Mouse (Mus musculus): ENCODE measurements around the gene Dnajc11. TPM values are rescaled to one million over a fixed set of nuclear protein-coding genes. Genes with fewer than 3 reads are reported as not detected.

Gene Dnajc11
- polyA plus RNA-seq, 1 experiment from 2014 or later, result 73.2 TPM

DNA sequence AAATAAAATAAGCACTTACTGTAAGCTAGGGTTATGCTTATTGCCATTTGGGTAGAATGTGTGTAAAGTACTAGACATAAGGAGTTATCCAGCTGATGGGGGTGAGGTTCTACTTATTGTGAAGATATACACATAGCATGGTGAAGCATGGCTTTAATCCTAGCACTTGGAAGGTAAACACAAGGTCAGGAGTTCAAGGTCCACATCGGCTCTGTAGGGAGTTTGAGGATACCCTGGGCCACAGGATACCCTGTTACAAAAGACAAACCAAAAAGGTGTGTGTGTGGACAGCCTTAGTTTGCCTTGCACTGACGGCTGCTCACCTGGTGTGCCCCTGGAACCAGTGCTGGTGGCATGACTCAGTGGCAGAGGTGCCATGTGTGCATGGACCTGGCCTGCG, 4.6 kb downstream of the Dnajc11 start:
- Histone ChIP-seq H3K9ac (no peak overlapping the region), H3K36me3 (no peaks in the 10 kb centered on the region), H3K4me3 (replicated peaks) (no peak overlapping the region), H3K9me3 (no peaks in the 10 kb centered on the region), H3K4me1 (replicated peaks) (peaks cover 22% of the 10 kb centered on the region), H3K4me2 (replicated peaks) (no peak overlapping the region), H3K27ac (no peak overlapping the region), H3K27me3 (replicated peaks) (no peaks in the 10 kb centered on the region)
- ATAC-seq, result no peak
- WGBS, result 76% methylated on average over 3 of the region's 3 CpGs

DNA sequence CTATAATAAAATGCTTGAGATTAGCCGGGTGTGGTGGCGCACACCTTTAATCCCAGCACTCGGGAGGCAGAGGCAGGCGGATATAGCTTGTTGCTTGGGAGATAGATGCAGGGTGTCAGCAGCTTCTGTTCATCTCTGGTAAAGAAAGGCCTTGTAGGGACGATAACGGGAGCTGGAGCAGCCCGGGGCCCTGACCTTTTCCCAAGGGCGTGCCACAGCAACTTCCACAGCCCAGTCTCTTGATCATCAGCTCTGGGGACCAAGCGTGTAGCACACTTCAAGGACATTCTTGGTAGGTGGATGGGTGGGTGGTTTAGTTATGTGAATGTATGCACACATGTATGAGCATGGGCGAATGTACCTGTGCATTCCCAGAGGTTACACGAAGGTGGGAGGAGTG, 12.7 kb downstream of the Dnajc11 start:
- H3K4me3 ChIP-seq (replicated peaks), result no peak overlapping the region
- ATAC-seq, result no peak
- H3K36me3 ChIP-seq, result no peaks in the 10 kb centered on the region
- H3K4me2 ChIP-seq (replicated peaks), result no peak overlapping the region
- H3K27me3 ChIP-seq (replicated peaks), result no peaks in the 10 kb centered on the region
- 90% methylated on average over 11 of the region's 11 CpGs for WGBS
- H3K9ac ChIP-seq, result no peak overlapping the region
- no peaks in the 10 kb centered on the region for H3K4me1 ChIP-seq (replicated peaks)
- no peak overlapping the region for H3K27ac ChIP-seq
- H3K9me3 ChIP-seq, result no peaks in the 10 kb centered on the region

DNA sequence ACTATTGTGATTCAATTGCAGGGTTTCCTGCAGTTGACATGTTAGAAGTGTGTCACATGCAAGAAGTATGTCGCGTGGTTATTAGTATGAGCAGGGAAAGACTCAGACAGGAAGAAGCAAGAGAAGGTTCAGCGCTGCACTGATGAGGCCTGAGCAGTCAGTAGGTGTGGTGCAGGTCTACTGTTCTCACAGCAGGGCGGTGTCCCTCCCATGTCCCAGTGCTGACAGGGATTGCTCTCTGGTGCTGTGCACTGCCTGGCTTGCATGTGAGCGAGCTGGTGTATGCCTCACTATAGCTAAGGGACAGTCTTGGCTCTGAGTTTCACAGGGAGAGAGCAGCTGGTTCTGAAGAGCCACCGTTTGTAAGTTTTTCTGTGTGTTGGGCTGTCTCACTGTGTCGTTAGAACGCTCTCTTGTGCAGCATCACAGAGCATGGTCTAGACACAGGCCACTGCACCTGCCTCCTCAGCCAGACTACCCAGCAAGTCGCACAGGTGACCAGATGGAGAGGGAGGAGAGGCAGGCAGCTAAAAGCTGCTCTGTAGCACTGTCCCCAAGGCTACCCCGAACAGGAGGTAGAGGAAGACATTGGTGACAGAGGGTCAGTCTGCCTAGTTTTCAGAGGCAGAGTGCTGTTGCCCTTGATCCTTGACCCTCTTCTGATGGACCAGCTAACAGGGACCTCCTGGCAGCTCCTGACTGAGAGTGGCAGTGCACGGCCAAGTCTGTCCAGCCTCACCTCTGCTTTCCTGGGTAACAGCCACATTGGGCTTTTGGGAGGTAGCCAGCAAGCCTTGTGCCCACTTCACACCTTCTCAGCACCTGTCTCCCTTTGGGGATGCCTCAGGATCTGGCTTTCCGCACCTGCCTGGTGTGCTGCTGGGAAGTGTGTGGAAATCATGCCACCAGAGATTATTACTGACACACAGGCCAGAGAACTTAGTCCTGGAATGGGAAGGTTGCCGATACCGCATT, 15.3 kb downstream of the Dnajc11 start:
- Histone ChIP-seq H3K27ac (no peak overlapping the region), H3K4me3 (replicated peaks) (no peak overlapping the region), H3K4me2 (replicated peaks) (no peak overlapping the region), H3K27me3 (replicated peaks) (no peaks in the 10 kb centered on the region), H3K9me3 (no peaks in the 10 kb centered on the region), H3K4me1 (replicated peaks) (no peaks in the 10 kb centered on the region), H3K9ac (no peak overlapping the region), H3K36me3 (peaks cover 20% of the 10 kb centered on the region; the same call in 1 of the 2 replicates)
- ATAC-seq, result no peak
- WGBS, result 90% methylated on average over 14 of the region's 14 CpGs

DNA sequence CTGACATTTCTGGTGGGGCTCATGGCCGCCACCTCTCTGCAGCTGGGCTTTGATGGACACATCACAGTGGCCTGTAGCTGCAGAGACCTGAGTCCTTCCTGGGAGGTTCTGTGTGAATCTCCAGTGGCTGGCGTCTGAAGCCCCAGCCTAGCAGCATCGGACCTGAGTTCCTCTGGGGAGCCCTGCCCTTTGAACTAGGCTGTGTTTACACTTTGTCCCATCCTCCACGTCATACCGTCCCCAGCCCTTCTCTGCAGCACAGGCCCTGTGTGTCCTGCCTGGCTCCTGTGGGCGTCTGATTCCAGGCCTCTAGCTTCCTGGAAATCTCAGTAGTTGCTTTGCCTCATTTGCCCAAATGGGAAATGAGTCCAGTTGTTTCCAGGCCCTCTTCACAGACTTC, 19.7 kb downstream of the Dnajc11 start:
- H3K4me1 ChIP-seq (replicated peaks), result no peaks in the 10 kb centered on the region
- 72% methylated on average over 6 of the region's 6 CpGs for WGBS
- no peaks in the 10 kb centered on the region for H3K9me3 ChIP-seq
- peaks cover 43% of the 10 kb centered on the region for H3K36me3 ChIP-seq
- no peak for ATAC-seq
- no peak overlapping the region for H3K4me2 ChIP-seq (replicated peaks)
- H3K27me3 ChIP-seq (replicated peaks), result no peaks in the 10 kb centered on the region
- no peak overlapping the region for H3K4me3 ChIP-seq (replicated peaks)
- H3K27ac ChIP-seq, result no peak overlapping the region
- H3K9ac ChIP-seq, result no peak overlapping the region

GRCm38 (mm10) chr4:151955791-151956190, 22.3 kb downstream of the Dnajc11 start:
- WGBS, result 96% methylated on average over 1 of the region's 1 CpGs
- H3K9ac ChIP-seq, result no peak overlapping the region
- H3K4me3 ChIP-seq (replicated peaks), result no peak overlapping the region
- no peaks in the 10 kb centered on the region for H3K4me1 ChIP-seq (replicated peaks)
- ATAC-seq, result no peak
- H3K27me3 ChIP-seq (replicated peaks), result no peaks in the 10 kb centered on the region
- no peaks in the 10 kb centered on the region for H3K9me3 ChIP-seq
- peaks cover 58% of the 10 kb centered on the region for H3K36me3 ChIP-seq
- H3K27ac ChIP-seq, result no peak overlapping the region
- H3K4me2 ChIP-seq (replicated peaks), result no peak overlapping the region

DNA sequence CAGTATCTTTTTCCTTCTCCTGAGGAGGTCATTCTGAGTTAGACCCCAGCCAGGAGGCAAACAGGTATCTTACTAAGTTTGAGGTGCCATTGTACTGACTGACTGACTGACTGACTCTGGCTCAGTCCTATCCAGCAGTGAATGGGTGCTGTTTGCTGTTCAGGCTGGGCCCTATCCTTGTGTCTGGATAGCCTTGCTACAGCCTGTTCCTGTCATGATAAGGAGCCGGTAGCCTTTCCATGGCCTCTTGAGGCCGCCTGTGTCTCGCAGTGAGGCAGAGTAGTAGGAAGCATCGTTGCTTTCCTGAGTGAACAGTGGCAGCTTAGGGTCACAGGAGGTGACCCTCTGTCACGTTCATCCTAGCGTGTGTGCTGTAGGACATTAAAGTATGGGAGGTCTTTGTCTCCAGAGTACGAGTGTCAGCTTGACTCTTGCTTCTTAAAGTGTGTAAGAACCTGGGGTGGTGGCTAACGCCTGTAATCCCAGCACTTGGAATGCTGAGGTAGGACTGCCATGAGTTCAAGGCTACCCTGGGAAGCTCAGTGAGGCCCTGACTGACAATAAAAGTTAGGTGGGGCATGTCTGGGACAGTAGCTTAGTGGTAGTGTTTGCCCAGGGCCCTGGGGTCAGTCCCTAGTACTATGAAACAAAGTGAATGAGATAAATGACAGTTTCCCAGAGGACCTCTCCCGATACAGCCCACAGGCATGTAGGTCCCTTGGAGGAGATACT, 24.3 kb downstream of the Dnajc11 start:
- ATAC-seq, result peak; percentile 58; the same call in 1 of the 2 replicates
- no peaks in the 10 kb centered on the region for H3K9me3 ChIP-seq
- 79% methylated on average over 9 of the region's 9 CpGs for WGBS
- no peak overlapping the region for H3K9ac ChIP-seq
- no peak overlapping the region for H3K4me3 ChIP-seq (replicated peaks)
- H3K36me3 ChIP-seq, result peaks cover 52% of the 10 kb centered on the region
- H3K27ac ChIP-seq, result no peak overlapping the region
- no peaks in the 10 kb centered on the region for H3K4me1 ChIP-seq (replicated peaks)
- H3K4me2 ChIP-seq (replicated peaks), result no peak overlapping the region
- no peaks in the 10 kb centered on the region for H3K27me3 ChIP-seq (replicated peaks)

- Histone ChIP-seq H3K9ac (no peak overlapping the region), H3K4me1 (replicated peaks) (no peaks in the 10 kb centered on the region), H3K36me3 (peaks cover 50% of the 10 kb centered on the region), H3K27me3 (replicated peaks) (no peaks in the 10 kb centered on the region), H3K4me3 (replicated peaks) (no peak overlapping the region), H3K9me3 (no peaks in the 10 kb centered on the region), H3K27ac (no peak overlapping the region), H3K4me2 (replicated peaks) (no peak overlapping the region)
- 90% methylated on average over 11 of the region's 11 CpGs for WGBS
- ATAC-seq, result no peak
Measured at GRCm38 (mm10) chr4:151959849-151960512, 26.5 kb downstream of the Dnajc11 start.

- Histone ChIP-seq H3K9me3 (no peaks in the 10 kb centered on the region), H3K27me3 (replicated peaks) (no peaks in the 10 kb centered on the region), H3K4me3 (replicated peaks) (no peak overlapping the region), H3K36me3 (peaks cover 50% of the 10 kb centered on the region), H3K27ac (no peak overlapping the region), H3K4me1 (replicated peaks) (no peaks in the 10 kb centered on the region), H3K9ac (no peak overlapping the region), H3K4me2 (replicated peaks) (no peak overlapping the region)
- 68% methylated on average over 3 of the region's 3 CpGs for WGBS
- ATAC-seq, result peak; percentile 92
Measured at GRCm38 (mm10) chr4:151960513-151960854, 27.0 kb downstream of the Dnajc11 start.

DNA sequence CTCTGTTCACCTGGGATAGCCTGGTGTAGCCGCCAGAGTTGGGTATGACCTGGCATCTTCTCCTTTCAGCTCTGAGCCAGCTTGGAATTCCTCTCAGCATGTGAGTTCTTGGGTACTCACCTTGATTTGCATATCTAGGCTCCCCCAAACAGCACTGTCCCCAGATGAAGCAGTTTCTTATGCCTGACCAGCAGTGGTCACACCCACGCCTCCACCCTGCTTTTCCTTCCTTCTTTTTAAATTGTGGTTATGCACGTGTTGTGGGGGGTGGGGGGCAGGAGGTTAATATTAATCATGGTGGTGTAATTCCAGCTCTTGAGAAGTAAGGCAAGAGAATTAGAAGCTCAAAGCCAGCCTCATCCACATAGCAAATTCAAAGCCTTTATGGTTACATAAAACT, 29.3 kb downstream of the Dnajc11 start:
- Histone ChIP-seq H3K9ac (no peak overlapping the region), H3K9me3 (no peaks in the 10 kb centered on the region), H3K27ac (no peak overlapping the region), H3K27me3 (replicated peaks) (no peaks in the 10 kb centered on the region), H3K4me1 (replicated peaks) (no peaks in the 10 kb centered on the region), H3K36me3 (peaks cover 30% of the 10 kb centered on the region; the same call in 1 of the 2 replicates), H3K4me2 (replicated peaks) (no peak overlapping the region), H3K4me3 (replicated peaks) (no peak overlapping the region)
- no peak for ATAC-seq
- WGBS, result 86% methylated on average over 3 of the region's 3 CpGs

DNA sequence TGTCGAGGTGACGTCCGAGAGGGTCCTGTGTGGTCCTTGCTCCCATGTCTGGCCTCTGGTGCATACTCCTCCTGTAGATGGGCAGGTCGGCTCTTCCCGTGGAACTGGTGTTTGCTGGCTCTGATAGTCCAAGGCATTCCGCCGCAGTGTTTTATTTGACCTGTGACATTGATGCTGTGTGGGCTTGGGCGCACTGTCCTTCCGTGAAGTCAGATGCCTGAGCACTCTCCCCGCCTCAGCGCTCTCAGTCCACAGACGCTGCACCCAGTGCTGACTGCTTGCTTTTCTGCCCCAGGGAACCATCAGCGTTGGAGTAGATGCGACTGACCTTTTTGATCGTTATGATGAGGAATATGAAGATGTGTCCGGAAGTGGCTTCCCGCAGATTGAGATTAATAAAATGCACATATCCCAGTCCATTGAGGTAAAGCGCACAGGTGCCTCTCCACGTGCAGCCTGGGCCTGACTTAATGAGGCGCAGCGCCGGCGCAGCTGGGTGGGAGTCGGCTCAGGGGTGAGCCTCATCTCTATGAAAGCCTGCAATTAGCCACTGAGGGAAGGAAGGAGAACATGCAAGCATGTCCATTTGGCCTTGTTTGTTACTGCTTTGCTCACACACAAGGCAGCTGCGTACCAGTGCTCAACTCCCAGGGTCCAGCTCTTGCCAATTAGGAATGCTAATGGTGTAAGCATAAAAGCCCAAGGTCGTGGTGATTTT, 34.9 kb downstream of the Dnajc11 start:
- Histone ChIP-seq H3K4me1 (replicated peaks) (no peaks in the 10 kb centered on the region), H3K36me3 (peaks cover 25% of the 10 kb centered on the region; the same call in 1 of the 2 replicates), H3K4me3 (replicated peaks) (no peak overlapping the region), H3K9me3 (no peaks in the 10 kb centered on the region), H3K27me3 (replicated peaks) (no peaks in the 10 kb centered on the region), H3K9ac (no peak overlapping the region), H3K27ac (no peak overlapping the region), H3K4me2 (replicated peaks) (no peak overlapping the region)
- 93% methylated on average over 26 of the region's 26 CpGs for WGBS
- no peak for ATAC-seq

- Histone ChIP-seq H3K9me3 (no peaks in the 10 kb centered on the region), H3K27me3 (replicated peaks) (no peaks in the 10 kb centered on the region), H3K4me2 (replicated peaks) (no peak overlapping the region), H3K27ac (no peak overlapping the region), H3K9ac (no peak overlapping the region), H3K4me1 (replicated peaks) (no peaks in the 10 kb centered on the region), H3K36me3 (peaks cover 31% of the 10 kb centered on the region), H3K4me3 (replicated peaks) (no peak overlapping the region)
- no peak for ATAC-seq
- 71% methylated on average over 10 of the region's 10 CpGs for WGBS
Measured at GRCm38 (mm10) chr4:151972221-151972967, 38.9 kb downstream of the Dnajc11 start.

All from intestine, embryonic 15.5 days (tissue).